Mouse (Mus musculus): ENCODE measurements around the gene Egfl6. TPM values are rescaled to one million over a fixed set of nuclear protein-coding genes. Genes with fewer than 3 reads are reported as not detected.

Gene Egfl6
- polyA plus RNA-seq, 1 experiment from 2014 or later, result 21.7 TPM

DNA sequence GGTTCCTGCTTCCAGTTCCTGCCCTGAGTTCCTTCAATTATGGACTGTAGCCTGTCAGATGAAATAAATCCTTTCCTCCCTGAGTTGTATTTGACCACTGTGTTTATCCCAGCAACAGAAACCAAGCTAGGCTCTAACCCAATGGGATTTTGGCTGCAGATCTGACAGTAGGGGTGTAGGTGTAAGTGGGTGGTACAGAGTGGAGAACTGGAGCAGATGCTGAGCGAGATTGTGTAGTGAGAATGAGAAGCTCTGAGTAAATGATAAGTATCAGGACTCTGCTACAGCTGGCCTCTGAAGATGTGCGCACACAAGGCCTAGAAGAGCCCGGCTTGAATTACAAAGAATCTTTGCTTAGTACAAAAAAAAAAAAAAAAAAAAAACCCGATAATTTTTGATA is 73.4 kb downstream of the Egfl6 start:
- no peaks in the 10 kb centered on the region for H3K4me1 ChIP-seq
- no peak overlapping the region for H3K27ac ChIP-seq
- no peaks in the 10 kb centered on the region for H3K36me3 ChIP-seq
- 93% methylated on average over 4 of the region's 4 CpGs for WGBS
- H3K9ac ChIP-seq, result no peak overlapping the region
- H3K27me3 ChIP-seq, result peaks cover 13% of the 10 kb centered on the region
- no peaks in the 10 kb centered on the region for H3K9me3 ChIP-seq (replicated peaks)
- H3K4me3 ChIP-seq, result no peak overlapping the region
- no peak overlapping the region for H3K4me2 ChIP-seq (replicated peaks)
- ATAC-seq (ENCODE audit: low FRiP score), result no peak

DNA sequence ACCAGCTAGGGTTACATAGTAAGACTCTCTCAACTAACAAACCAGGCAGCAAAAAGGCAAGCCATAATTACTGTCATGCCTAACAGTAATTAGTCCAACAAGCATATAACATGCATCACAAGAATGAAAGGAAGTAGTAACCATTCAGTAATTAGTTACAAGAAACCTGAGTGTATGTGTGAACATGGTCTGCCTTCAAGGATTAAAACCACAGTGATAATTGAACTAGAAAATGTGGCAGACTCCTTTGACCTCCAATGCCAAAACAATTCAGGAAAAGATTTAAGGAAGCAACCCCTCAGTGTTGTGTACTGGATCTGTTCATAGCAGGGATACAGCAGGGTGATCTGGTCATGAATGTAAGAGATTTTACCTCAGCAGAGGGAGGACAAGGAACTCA is 74.4 kb downstream of the Egfl6 start:
- no peak overlapping the region for H3K27ac ChIP-seq
- ATAC-seq (ENCODE audit: low FRiP score), result no peak
- H3K4me1 ChIP-seq, result no peaks in the 10 kb centered on the region

GRCm38 (mm10) chrX:166509761-166510738 is 75.5 kb downstream of the Egfl6 start:
- ATAC-seq (ENCODE audit: low FRiP score), result peak; percentile 99
- H3K27me3 ChIP-seq, result peaks cover 7% of the 10 kb centered on the region
- WGBS, result 20% methylated on average over 46 of the region's 65 CpGs
- peak overlapping the region; percentile 99 for H3K27ac ChIP-seq
- no peaks in the 10 kb centered on the region for H3K36me3 ChIP-seq
- peak overlapping the region; percentile 50 for H3K4me2 ChIP-seq (replicated peaks)
- H3K9ac ChIP-seq, result peak overlapping the region; percentile 72
- H3K4me3 ChIP-seq, result peak overlapping the region; percentile 52
- H3K9me3 ChIP-seq (replicated peaks), result no peaks in the 10 kb centered on the region
- no peaks in the 10 kb centered on the region for H3K4me1 ChIP-seq

More for the DNA sequence above, 74.4 kb downstream of the Egfl6 start:
- Histone ChIP-seq H3K27me3 (peaks cover 11% of the 10 kb centered on the region), H3K36me3 (no peaks in the 10 kb centered on the region), H3K9me3 (replicated peaks) (no peaks in the 10 kb centered on the region), H3K4me2 (replicated peaks) (no peak overlapping the region), H3K9ac (no peak overlapping the region), H3K4me3 (no peak overlapping the region)

- Histone ChIP-seq H3K4me3 (no peak overlapping the region), H3K27me3 (peaks cover 5% of the 10 kb centered on the region; the same call in 1 of the 2 replicates), H3K4me1 (no peaks in the 10 kb centered on the region), H3K4me2 (replicated peaks) (no peak overlapping the region), H3K36me3 (no peaks in the 10 kb centered on the region), H3K9me3 (replicated peaks) (no peaks in the 10 kb centered on the region), H3K27ac (no peak overlapping the region), H3K9ac (no peak overlapping the region)
- no peak for ATAC-seq (ENCODE audit: low FRiP score)
- WGBS, result 57% methylated on average over 2 of the region's 2 CpGs
These were observed 81.1 kb downstream of the Egfl6 start for GRCm38 (mm10) chrX:166504421-166504820.

DNA sequence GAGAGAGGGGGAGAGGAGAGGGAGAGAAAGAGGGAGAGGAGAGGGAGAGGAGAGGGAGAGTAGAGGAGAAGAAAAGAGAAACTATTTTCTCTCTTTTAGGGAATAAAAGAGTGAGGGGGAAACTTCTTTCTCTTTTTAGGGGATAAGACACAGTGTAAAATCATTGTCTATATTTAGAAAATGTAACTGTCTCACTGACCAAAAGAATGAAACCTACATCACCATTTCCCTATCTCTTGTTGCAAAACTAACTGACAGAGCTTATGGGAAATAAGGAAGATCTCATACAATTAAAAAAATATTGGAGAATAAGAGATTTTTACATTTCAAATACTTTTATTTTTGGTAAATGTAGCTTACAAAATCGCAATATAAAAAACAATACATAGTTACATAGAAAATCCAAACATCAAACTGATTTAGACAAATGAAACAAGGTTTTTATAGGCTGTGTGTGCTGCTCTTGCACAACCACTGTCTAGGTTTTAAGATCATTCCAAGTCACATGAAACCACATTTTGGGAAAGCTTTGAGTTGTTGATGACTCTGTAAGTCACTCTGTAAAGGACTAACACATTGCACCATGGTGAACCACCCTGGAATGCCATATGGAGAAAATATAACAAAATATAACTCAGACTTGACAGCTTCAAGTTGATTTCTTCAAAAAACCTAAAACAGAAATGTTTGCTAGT is 85.9 kb downstream of the Egfl6 start:
- Histone ChIP-seq H3K27me3 (peaks cover 5% of the 10 kb centered on the region; the same call in 1 of the 2 replicates), H3K9me3 (replicated peaks) (no peaks in the 10 kb centered on the region), H3K4me1 (no peaks in the 10 kb centered on the region), H3K4me2 (replicated peaks) (no peak overlapping the region), H3K36me3 (no peaks in the 10 kb centered on the region), H3K9ac (no peak overlapping the region), H3K27ac (no peak overlapping the region), H3K4me3 (no peak overlapping the region)
- ATAC-seq (ENCODE audit: low FRiP score), result no peak
- WGBS, result 74% methylated on average over 1 of the region's 1 CpGs

GRCm38 (mm10) chrX:166497771-166498170 is 87.7 kb downstream of the Egfl6 start:
- Histone ChIP-seq H3K36me3 (no peaks in the 10 kb centered on the region), H3K27ac (no peak overlapping the region), H3K27me3 (0 out of 2 replicates have a peak, but pooled peaks cover under 1% of the 10 kb centered on the region), H3K4me3 (no peak overlapping the region), H3K9ac (no peak overlapping the region), H3K9me3 (replicated peaks) (no peaks in the 10 kb centered on the region), H3K4me1 (no peaks in the 10 kb centered on the region), H3K4me2 (replicated peaks) (no peak overlapping the region)
- 48% methylated on average over 4 of the region's 4 CpGs for WGBS
- no peak for ATAC-seq (ENCODE audit: low FRiP score)

- no peaks in the 10 kb centered on the region for H3K27me3 ChIP-seq
- WGBS, result 88% methylated on average over 2 of the region's 2 CpGs
These were observed 90.5 kb downstream of the Egfl6 start for GRCm38 (mm10) chrX:166495052-166495451.

DNA sequence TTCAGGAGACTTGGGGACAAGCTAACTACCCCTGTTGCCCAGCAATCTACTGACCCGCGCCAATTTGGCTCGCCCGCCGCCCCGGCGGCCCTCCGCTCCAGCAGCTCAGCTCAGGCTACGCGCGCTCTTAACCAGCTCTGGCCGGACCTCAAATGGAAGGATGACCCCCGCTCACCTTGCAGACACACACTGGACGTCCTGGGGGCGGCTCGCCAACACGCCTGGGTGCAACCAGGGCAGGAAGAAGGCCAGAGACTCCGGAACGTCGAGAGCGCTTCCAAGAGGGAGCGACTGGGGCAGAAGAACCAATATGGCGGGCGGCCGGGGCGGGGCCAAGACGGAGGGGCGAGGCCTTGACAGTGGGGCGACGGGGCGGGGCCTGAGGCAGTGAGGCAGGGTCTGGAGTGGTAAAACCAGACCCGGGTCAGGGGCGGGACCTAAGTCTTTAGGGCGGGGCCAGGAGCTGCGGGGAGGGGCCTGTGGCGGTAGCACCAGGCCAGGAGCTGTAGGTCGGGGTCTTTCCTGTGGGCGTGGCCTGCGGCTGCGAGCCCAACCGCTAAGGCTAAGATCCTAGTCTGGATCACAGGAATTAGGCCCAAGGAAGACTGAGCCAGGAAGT is 106.0 kb downstream of the Egfl6 start, which contains the start of gene Rab9:
Gene Rab9, minus strand, starts transcription at position 503 of the 619 bp plus-strand sequence.
- 24% methylated on average over 41 of the region's 41 CpGs for WGBS
- H3K27ac ChIP-seq, result peak within 1 kb of the TSS; percentile 71

More at GRCm38 (mm10) chrX:166495052-166495451, 90.5 kb downstream of the Egfl6 start:
- Histone ChIP-seq H3K9me3 (replicated peaks) (no peaks in the 10 kb centered on the region), H3K27ac (no peak overlapping the region), H3K4me2 (replicated peaks) (no peak overlapping the region), H3K4me1 (no peaks in the 10 kb centered on the region), H3K36me3 (no peaks in the 10 kb centered on the region), H3K4me3 (no peak overlapping the region), H3K9ac (no peak overlapping the region)
- no peak for ATAC-seq (ENCODE audit: low FRiP score)

DNA sequence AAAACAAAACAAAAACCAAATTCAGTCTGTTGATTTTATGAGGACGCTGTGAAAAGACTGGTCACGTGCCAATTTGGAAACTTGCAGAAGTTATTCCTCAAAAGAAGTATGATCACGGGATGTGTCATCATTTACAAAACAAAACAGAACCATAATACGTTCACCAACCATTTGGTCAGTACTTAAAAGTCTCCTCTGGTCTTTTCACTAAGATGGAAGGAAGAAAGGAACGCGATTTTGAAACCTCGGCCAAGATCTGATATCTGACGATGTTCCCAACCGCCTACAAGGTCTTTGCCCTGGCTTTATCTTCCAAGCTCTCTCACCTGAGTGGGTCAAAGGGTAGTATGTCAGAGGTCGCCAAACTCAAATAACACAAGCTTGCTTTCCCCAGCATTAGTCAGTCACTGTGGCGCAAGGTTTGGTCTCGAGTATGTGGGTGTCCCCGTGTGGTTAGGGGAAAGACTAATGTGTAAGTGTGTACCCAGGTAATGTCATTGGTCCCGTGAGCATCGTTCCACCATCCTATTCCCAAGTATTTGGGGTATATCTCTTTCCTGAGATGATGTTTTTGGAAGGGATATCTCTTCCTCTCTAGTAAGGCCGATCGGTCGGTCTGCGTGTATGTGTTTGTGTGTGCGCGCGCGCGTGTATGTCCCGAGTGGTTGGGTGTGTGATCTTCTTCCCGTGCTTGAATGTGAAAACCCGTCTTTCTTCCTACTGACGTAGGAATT is 106.7 kb downstream of the Egfl6 start:
- Histone ChIP-seq H3K4me3 (peak overlapping the region; percentile 57), H3K9me3 (replicated peaks) (no peaks in the 10 kb centered on the region), H3K27me3 (peaks cover 16% of the 10 kb centered on the region), H3K36me3 (no peaks in the 10 kb centered on the region), H3K9ac (peak overlapping the region; percentile 61), H3K4me2 (replicated peaks) (peak overlapping the region; percentile 56), H3K27ac (peak overlapping the region; percentile 71), H3K4me1 (peaks cover 3% of the 10 kb centered on the region)
- WGBS, result 17% methylated on average over 28 of the region's 28 CpGs
- peak; percentile 65; the same call in 1 of the 2 replicates for ATAC-seq (ENCODE audit: low FRiP score)

More for the DNA sequence above, 106.0 kb downstream of the Egfl6 start, which contains the start of gene Rab9:
- ATAC-seq (ENCODE audit: low FRiP score), result peak; percentile 99
- Histone ChIP-seq H3K4me1 (peaks cover 3% of the 10 kb centered on the region), H3K27me3 (peaks cover 9% of the 10 kb centered on the region), H3K36me3 (no peaks in the 10 kb centered on the region), H3K9ac (peak within 1 kb of the TSS; percentile 61), H3K4me3 (peak within 1 kb of the TSS; percentile 57), H3K4me2 (replicated peaks) (peak within 1 kb of the TSS; percentile 56), H3K9me3 (replicated peaks) (no peaks in the 10 kb centered on the region)

- Histone ChIP-seq H3K9me3 (replicated peaks) (no peaks in the 10 kb centered on the region), H3K27me3 (peaks cover 12% of the 10 kb centered on the region), H3K9ac (no peak overlapping the region), H3K27ac (no peak overlapping the region), H3K36me3 (no peaks in the 10 kb centered on the region), H3K4me2 (replicated peaks) (peak overlapping the region; percentile 16), H3K4me1 (peaks cover 3% of the 10 kb centered on the region), H3K4me3 (no peak overlapping the region)
- 71% methylated on average over 6 of the region's 6 CpGs for WGBS
- no peak for ATAC-seq (ENCODE audit: low FRiP score)
These were observed 108.1 kb downstream of the Egfl6 start for GRCm38 (mm10) chrX:166477393-166477792.

Data from hindbrain, embryonic 12.5 days (tissue).